Mouse (Mus musculus) colon, adult 2 months (tissue): ENCODE data around the gene Olfr764-ps1. TPM values are rescaled to one million over a fixed set of nuclear protein-coding genes. Genes with fewer than 3 reads are reported as not detected.

ENCODE experiments used
- polyA plus RNA-seq: library from polyadenylated mRNA; depleted of rRNA; stranded (reverse); fragments of >200 nt; gene quantifications from 2 replicates; pipeline ENCODE4 v1.2.3, GENCODE M21; 2012; rRNA removed

Olfr764-ps1 gene
- not detected in 2 replicates for polyA plus RNA-seq

GRCm38 (mm10) chr10:129039796-129040195 lies at the start of gene Olfr764-ps1:
Gene Olfr764-ps1, minus strand, starts transcription at chr10:129039896.

DNA sequence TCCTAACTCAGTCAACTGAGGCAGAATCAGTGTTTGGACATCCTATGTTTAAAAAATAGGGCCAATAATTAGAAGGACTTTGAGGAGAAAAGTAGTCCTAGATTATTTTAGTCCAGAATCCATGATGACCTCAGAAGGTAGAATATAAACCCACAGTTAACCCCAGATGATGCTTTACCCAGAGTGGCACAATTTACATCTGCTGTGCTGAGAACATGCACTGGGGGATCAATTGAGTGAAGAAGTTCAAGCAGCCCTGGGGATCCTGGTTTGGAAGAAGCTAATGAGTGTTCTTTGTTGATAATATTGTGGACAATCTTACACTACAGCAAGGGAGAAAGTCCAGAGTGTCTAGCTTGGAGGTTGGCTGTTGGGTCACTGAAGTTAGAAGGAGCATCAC lies 43.1 kb upstream of the Olfr764-ps1 start, which contains the start of gene Olfr767:
Olfr767 (minus strand) TSS at position 101 of the 400 bp plus-strand sequence.

GRCm38 (mm10) chr10:129068877-129069276 lies 29.2 kb upstream of the Olfr764-ps1 start, which contains the start of gene Olfr766-ps1:
Gene Olfr766-ps1, minus strand, starts transcription at chr10:129068977.

GRCm38 (mm10) chr10:129049898-129050297 lies 10.2 kb upstream of the Olfr764-ps1 start, which contains the start of gene Olfr765:
Gene Olfr765, minus strand, starts transcription at chr10:129049998.

DNA sequence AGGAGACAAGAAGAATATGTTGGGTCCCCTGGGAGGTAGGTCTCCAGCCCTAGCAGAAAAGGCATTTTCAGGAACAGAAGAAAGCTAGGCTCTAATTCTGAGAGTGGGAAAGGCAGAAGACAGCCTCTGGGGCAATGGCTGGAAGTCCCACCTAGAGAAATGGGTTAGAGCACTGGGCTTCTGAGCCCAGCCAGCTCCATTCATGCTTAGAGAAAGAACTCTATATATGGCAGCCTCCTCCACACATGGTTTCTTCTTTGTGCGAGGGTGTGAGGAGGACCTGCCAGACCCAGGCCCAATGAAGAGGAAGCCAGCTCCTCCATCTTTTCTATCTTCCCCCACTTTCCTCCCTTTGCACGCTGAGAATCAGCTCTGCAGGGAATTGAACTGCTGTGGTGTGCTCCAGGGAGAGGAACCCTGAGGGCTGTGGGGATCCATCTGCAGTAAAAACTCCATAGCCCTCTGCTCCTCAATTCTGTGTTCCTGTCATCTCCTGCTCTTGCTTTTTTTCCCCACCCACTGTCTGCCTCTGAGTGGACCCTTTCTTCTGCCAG lies 29.3 kb downstream of the Olfr764-ps1 start, which contains the start of gene Olfr763:
Olfr763 (plus strand) TSS at position 504 of the 554 bp plus-strand sequence.

GRCm38 (mm10) chr10:128989131-128989530 lies 50.6 kb downstream of the Olfr764-ps1 start, which contains the start of gene Olfr9:
Gene Olfr9, plus strand, starts transcription at chr10:128989431.

Other genes starting within 250 kb of the Olfr764-ps1 start
- gene Mmp19, start 249.0 kb downstream of the Olfr764-ps1 start, polyA plus RNA-seq = 4.8 and 5.0 TPM in 2 replicates
- gene Dnajc14, start 235.8 kb downstream of the Olfr764-ps1 start, polyA plus RNA-seq = 15.2 and 16.5 TPM in 2 replicates
- gene Tmem198b, start 235.5 kb downstream of the Olfr764-ps1 start, polyA plus RNA-seq = 17.7 and 17.9 TPM in 2 replicates
- gene Sarnp, start 222.6 kb downstream of the Olfr764-ps1 start, polyA plus RNA-seq = 2.0 and 2.3 TPM in 2 replicates
- gene Ormdl2, start 218.3 kb downstream of the Olfr764-ps1 start, polyA plus RNA-seq = 90.8 and 92.6 TPM in 2 replicates
- gene Gdf11, start 148.2 kb downstream of the Olfr764-ps1 start, polyA plus RNA-seq = 1.5 and 1.6 TPM in 2 replicates
- gene Cd63, start 138.9 kb downstream of the Olfr764-ps1 start, polyA plus RNA-seq = 225 and 259 TPM in 2 replicates
- gene Rdh5, start 117.0 kb downstream of the Olfr764-ps1 start, polyA plus RNA-seq = 28.4 and 36.4 TPM in 2 replicates
- 151 TPM in 2 replicates for gene Bloc1s1, start 115.9 kb downstream of the Olfr764-ps1 start, polyA plus RNA-seq
- gene Itga7, start 106.1 kb downstream of the Olfr764-ps1 start, polyA plus RNA-seq = 56.9 and 58.2 TPM in 2 replicates
- gene Mettl7b, start 78.9 kb downstream of the Olfr764-ps1 start, polyA plus RNA-seq = 159 and 171 TPM in 2 replicates
- gene Olfr9, start 50.5 kb downstream of the Olfr764-ps1 start, polyA plus RNA-seq = not detected in 2 replicates
- not detected in 2 replicates for gene Olfr763, start 29.1 kb downstream of the Olfr764-ps1 start, polyA plus RNA-seq
- gene Olfr765, start 10.1 kb upstream of the Olfr764-ps1 start, polyA plus RNA-seq = not detected in 2 replicates
- not detected in 2 replicates for gene Olfr766-ps1, start 29.1 kb upstream of the Olfr764-ps1 start, polyA plus RNA-seq
- gene Olfr767, start 43.0 kb upstream of the Olfr764-ps1 start, polyA plus RNA-seq = not detected in 2 replicates
- gene Olfr768, start 59.5 kb upstream of the Olfr764-ps1 start, polyA plus RNA-seq = not detected in 2 replicates
- not detected in 2 replicates for gene Olfr769, start 78.0 kb upstream of the Olfr764-ps1 start, polyA plus RNA-seq
- gene Olfr770, start 99.1 kb upstream of the Olfr764-ps1 start, polyA plus RNA-seq = not detected in 2 replicates
- not detected in 2 replicates for gene Olfr771, start 124.9 kb upstream of the Olfr764-ps1 start, polyA plus RNA-seq
- gene Olfr772, start 138.0 kb upstream of the Olfr764-ps1 start, polyA plus RNA-seq = not detected in 2 replicates
- not detected in 2 replicates for gene Olfr773, start 147.5 kb upstream of the Olfr764-ps1 start, polyA plus RNA-seq
- gene Olfr774, start 196.3 kb upstream of the Olfr764-ps1 start, polyA plus RNA-seq = not detected in 2 replicates
- not detected in 2 replicates for gene Olfr775, start 208.5 kb upstream of the Olfr764-ps1 start, polyA plus RNA-seq
- not detected in 2 replicates for gene Olfr776, start 219.2 kb upstream of the Olfr764-ps1 start, polyA plus RNA-seq
- not detected in 2 replicates for gene Olfr777, start 231.6 kb upstream of the Olfr764-ps1 start, polyA plus RNA-seq